Mouse (Mus musculus) heart, adult 2 months (tissue): ENCODE results near the gene Glis3. TPM values are rescaled to one million over a fixed set of nuclear protein-coding genes. Genes with fewer than 3 reads are reported as not detected.

Experiments used
- DNase-seq, 2 experiments: peaks; one replicate each; pipeline ENCODE4 v3.0.0; 2021
- H3K27ac ChIP-seq: fragments of 200-600 bp; 2 replicates; pipeline ENCODE4 v1.8.1; 2022
- H3K27me3 ChIP-seq: fragments of 200-500 bp; 2 replicates; pipeline ENCODE4 v1.6.1; 2012; ENCODE audit warnings: mild to moderate bottlenecking, low read length, inconsistent platforms, mixed read lengths; ENCODE audit not compliant: control insufficient read depth, insufficient read depth
- H3K36me3 ChIP-seq: fragments of 200-500 bp; 2 replicates; pipeline ENCODE4 v1.6.1; 2012; ENCODE audit warnings: low read length, inconsistent platforms; ENCODE audit not compliant: control insufficient read depth, insufficient read depth
- H3K4me1 ChIP-seq: fragments of 200-500 bp; 2 replicates; pipeline ENCODE4 v1.6.1; 2011; ENCODE audit warnings: low read length; ENCODE audit not compliant: control insufficient read depth, insufficient read depth
- H3K4me3 ChIP-seq: fragments of 200-600 bp; 2 replicates; pipeline ENCODE4 v1.8.1; 2022
- H3K79me2 ChIP-seq: fragments of 200-500 bp; replicated peaks from 2 replicates; pipeline ENCODE4 v1.6.1; 2012; ENCODE audit warnings: mild to moderate bottlenecking, inconsistent platforms, low read length, moderate library complexity, mixed read lengths; ENCODE audit not compliant: control insufficient read depth, insufficient read depth
- H3K9ac ChIP-seq: fragments of 200-500 bp; 2 replicates; pipeline ENCODE4 v1.6.1; 2012; ENCODE audit warnings: low read depth, mild to moderate bottlenecking, control low read depth, inconsistent platforms, low read length, mixed read lengths
- CTCF ChIP-seq: fragments of 200-600 bp; IDR thresholded peaks from 2 replicates; pipeline ENCODE4 v1.8.1; 2022; ENCODE audit warnings: antibody characterized with exemption, mild to moderate bottlenecking, moderate library complexity
- EP300 ChIP-seq: fragments of 200-500 bp; IDR thresholded peaks from 2 replicates; pipeline ENCODE4 v1.6.1; 2011; ENCODE audit warnings: low read depth, low read length, control low read depth; ENCODE audit not compliant: insufficient read depth
- POLR2A ChIP-seq: fragments of 200-500 bp; IDR thresholded peaks from 2 replicates; pipeline ENCODE4 v1.6.1; 2011; ENCODE audit warnings: mild to moderate bottlenecking, low read depth, low read length, control low read depth; ENCODE audit not compliant: insufficient read depth
- WGBS: fragments of 180-500 bp; shearing (Covaris S2); methylation state at CpG from one replicate; pipeline ENCODE4 v1.1.7; 2018; 5-methylcytosine and 5-hydroxymethylcytosine counted together
- intact Hi-C: fragments of 180-260 bp; cut with DNase I; formaldehyde crosslinking; loops from one replicate; pipeline ENCODE4 v1.15.1; 2025
- polyA plus RNA-seq: library from polyadenylated mRNA; depleted of rRNA; stranded (reverse); fragments of >200 nt; gene quantifications from 2 replicates; pipeline ENCODE4 v1.2.3, GENCODE M21; 2012
- total RNA-seq, 2 experiments: library from RNA; stranded (reverse); gene quantifications; 2 replicates each; pipeline ENCODE4 v1.2.3; 2021

The Glis3 gene
- total and polyA plus RNA-seq, 3 experiments, result 0.55 to 1.3 (median 1.1) TPM

- no peaks in the 10 kb centered on the region for H3K36me3 ChIP-seq
- no peaks in the 10 kb centered on the region for H3K27me3 ChIP-seq
- DNase-seq, result no peak
- no peak overlapping the region for H3K4me3 ChIP-seq
- H3K79me2 ChIP-seq, result no peaks in the 10 kb centered on the region
- no peak overlapping the region for H3K9ac ChIP-seq
- H3K27ac ChIP-seq, result no peak overlapping the region
- 70% methylated on average over 8 of the region's 8 CpGs for WGBS
- intact Hi-C loops, result no loop called here
- no peaks in the 10 kb centered on the region for H3K4me1 ChIP-seq
- TF ChIP-seq CTCF (no peak), POLR2A (no peak), EP300 (no peak)
Measured at GRCm38 (mm10) chr19:28471144-28471543, 208.7 kb downstream of the Glis3 start.

- H3K27ac ChIP-seq, result no peak overlapping the region
- WGBS, result 65% methylated on average over 5 of the region's 5 CpGs
Measured at GRCm38 (mm10) chr19:28465779-28466178, 214.1 kb downstream of the Glis3 start.

GRCm38 (mm10) chr19:28454331-28454730 is 225.5 kb downstream of the Glis3 start:
- intact Hi-C loops, result no loop called here
- TF ChIP-seq POLR2A (no peak), CTCF (no peak), EP300 (no peak)
- 71% methylated on average over 8 of the region's 8 CpGs for WGBS
- no peaks in the 10 kb centered on the region for H3K79me2 ChIP-seq
- H3K27ac ChIP-seq, result no peak overlapping the region
- no peaks in the 10 kb centered on the region for H3K27me3 ChIP-seq
- H3K4me3 ChIP-seq, result no peak overlapping the region
- no peak for DNase-seq
- H3K4me1 ChIP-seq, result no peaks in the 10 kb centered on the region
- H3K36me3 ChIP-seq, result no peaks in the 10 kb centered on the region
- H3K9ac ChIP-seq, result no peak overlapping the region

More at GRCm38 (mm10) chr19:28465779-28466178, 214.1 kb downstream of the Glis3 start:
- TF ChIP-seq EP300 (no peak), CTCF (no peak), POLR2A (no peak)
- Histone ChIP-seq H3K4me3 (no peak overlapping the region), H3K4me1 (no peaks in the 10 kb centered on the region), H3K9ac (no peak overlapping the region), H3K79me2 (no peaks in the 10 kb centered on the region), H3K27me3 (no peaks in the 10 kb centered on the region), H3K36me3 (no peaks in the 10 kb centered on the region)
- intact Hi-C loops, result no loop called here
- DNase-seq, result no peak

GRCm38 (mm10) chr19:28452951-28453520 is 226.8 kb downstream of the Glis3 start:
- no peaks in the 10 kb centered on the region for H3K27me3 ChIP-seq
- intact Hi-C loops, result no loop called here
- TF ChIP-seq POLR2A (no peak), EP300 (no peak), CTCF (no peak)
- H3K36me3 ChIP-seq, result no peaks in the 10 kb centered on the region
- no peak overlapping the region for H3K4me3 ChIP-seq
- 65% methylated on average over 12 of the region's 12 CpGs for WGBS
- no peak overlapping the region for H3K9ac ChIP-seq
- no peak for DNase-seq
- no peak overlapping the region for H3K27ac ChIP-seq
- H3K79me2 ChIP-seq, result no peaks in the 10 kb centered on the region
- H3K4me1 ChIP-seq, result no peaks in the 10 kb centered on the region

- H3K4me1 ChIP-seq, result no peaks in the 10 kb centered on the region
- H3K36me3 ChIP-seq, result no peaks in the 10 kb centered on the region
- WGBS, result 82% methylated on average over 4 of the region's 4 CpGs
- H3K4me3 ChIP-seq, result no peak overlapping the region
- H3K27ac ChIP-seq, result no peak overlapping the region
- no peak for DNase-seq
- H3K79me2 ChIP-seq, result no peaks in the 10 kb centered on the region
- intact Hi-C loops, result no loop called here
- no peaks in the 10 kb centered on the region for H3K27me3 ChIP-seq
- no peak for TF ChIP-seq EP300
- TF ChIP-seq CTCF, result no peak
- TF ChIP-seq POLR2A, result no peak
- H3K9ac ChIP-seq, result no peak overlapping the region
Measured at GRCm38 (mm10) chr19:28448811-28449210, 231.1 kb downstream of the Glis3 start.

- WGBS, result 86% methylated on average over 4 of the region's 4 CpGs
Measured at GRCm38 (mm10) chr19:28442161-28442560, 237.7 kb downstream of the Glis3 start.

More at GRCm38 (mm10) chr19:28442161-28442560, 237.7 kb downstream of the Glis3 start:
- no peak for DNase-seq
- intact Hi-C loops, result no loop called here
- Histone ChIP-seq H3K79me2 (no peaks in the 10 kb centered on the region), H3K4me1 (no peaks in the 10 kb centered on the region), H3K9ac (no peak overlapping the region), H3K4me3 (no peak overlapping the region), H3K27ac (no peak overlapping the region), H3K27me3 (no peaks in the 10 kb centered on the region), H3K36me3 (no peaks in the 10 kb centered on the region)
- no peak for TF ChIP-seq POLR2A
- TF ChIP-seq EP300, result no peak
- TF ChIP-seq CTCF, result no peak
